Mouse (Mus musculus) liver, embryonic 13.5 days (tissue): ENCODE results near the gene Zfp846. TPM values are rescaled to one million over a fixed set of nuclear protein-coding genes. Genes with fewer than 3 reads are reported as not detected.

Experiments
- ATAC-seq: fragments of 200-750 bp; cut with Nextera tagmentation; 2 replicates; pipeline ENCODE4 v1.8.0; 2017; ENCODE audit warnings: low read depth, mild to moderate bottlenecking, moderate number of reproducible peaks, moderate library complexity
- DNase-seq: peaks from one replicate; pipeline ENCODE4 v3.0.0; 2022
- H3K27ac ChIP-seq: fragments of 300-500 bp; sonication (generic); 2 replicates; pipeline ENCODE4 v1.5.1; 2015; ENCODE audit warnings: moderate library complexity, mild to moderate bottlenecking, inconsistent platforms
- H3K27me3 ChIP-seq: fragments of 300-500 bp; sonication (generic); 2 replicates; pipeline ENCODE4 v1.6.1; 2015; ENCODE audit warnings: mild to moderate bottlenecking, inconsistent platforms
- H3K36me3 ChIP-seq: fragments of 300-500 bp; sonication (generic); 2 replicates; pipeline ENCODE4 v1.6.1; 2015; ENCODE audit warnings: mild to moderate bottlenecking, inconsistent platforms
- H3K4me1 ChIP-seq: fragments of 300-500 bp; sonication (generic); replicated peaks from 2 replicates; pipeline ENCODE4 v1.6.1; 2015; ENCODE audit warnings: inconsistent platforms
- H3K4me2 ChIP-seq: fragments of 300-500 bp; sonication (generic); 2 replicates; pipeline ENCODE4 v1.6.1; 2015; ENCODE audit warnings: inconsistent platforms, mild to moderate bottlenecking, moderate library complexity
- H3K4me3 ChIP-seq: fragments of 300-500 bp; sonication (generic); replicated peaks from 2 replicates; pipeline ENCODE4 v1.5.1; 2015; ENCODE audit warnings: mild to moderate bottlenecking, inconsistent platforms
- H3K9ac ChIP-seq: fragments of 300-500 bp; sonication (generic); 2 replicates; pipeline ENCODE4 v1.6.1; 2015; ENCODE audit warnings: mild to moderate bottlenecking, inconsistent platforms
- H3K9me3 ChIP-seq: fragments of 300-500 bp; sonication (generic); replicated peaks from 2 replicates; pipeline ENCODE4 v1.6.1; 2016; ENCODE audit warnings: inconsistent platforms
- WGBS: fragments of 180-500 bp; shearing (Covaris S2); methylation state at CpG from one replicate; pipeline ENCODE4 v1.1.7; 2015; ENCODE audit not compliant: insufficient replicate concordance; 5-methylcytosine and 5-hydroxymethylcytosine counted together
- polyA plus RNA-seq: library from polyadenylated mRNA; unstranded; fragments of >200 nt; fragmentation: Nextera tagmentation; extraction: Ambion mirVana; gene quantifications from 2 replicates; pipeline ENCODE4 v1.2.1, GENCODE M21; 2015

Zfp846 gene
- polyA plus RNA-seq, 1 experiment from 2014 or later, result 2.3 TPM

GRCm38 (mm10) chr9:20638552-20638951, 57.5 kb downstream of the Zfp846 start:
- Histone ChIP-seq H3K4me2 (no peak overlapping the region), H3K4me1 (peaks cover 33% of the 10 kb centered on the region), H3K36me3 (peaks cover 28% of the 10 kb centered on the region), H3K9me3 (no peaks in the 10 kb centered on the region), H3K27ac (no peak overlapping the region), H3K4me3 (no peak overlapping the region), H3K9ac (no peak overlapping the region), H3K27me3 (no peaks in the 10 kb centered on the region)
- ATAC-seq, result no peak
- 86% methylated on average over 19 of the region's 19 CpGs for WGBS
- no peak for DNase-seq

DNA sequence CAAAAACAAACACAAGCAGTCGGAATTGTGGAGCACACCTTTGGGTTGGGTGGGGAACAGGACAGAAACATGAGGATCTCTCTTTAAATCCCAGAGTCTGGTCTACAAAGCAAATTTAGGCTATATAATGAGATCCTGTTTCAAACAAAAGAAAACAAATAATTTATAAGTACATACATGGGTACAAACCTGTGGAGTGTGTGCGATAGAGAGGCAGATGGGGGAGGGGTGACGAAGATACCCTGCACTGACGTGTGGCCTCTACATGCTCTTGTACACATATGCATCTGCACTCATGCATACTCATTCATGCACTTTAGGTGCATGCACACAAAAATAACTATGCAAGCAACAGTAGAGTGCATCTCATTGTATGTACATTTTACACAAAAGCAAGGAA, 58.4 kb downstream of the Zfp846 start:
- Histone ChIP-seq H3K27me3 (no peaks in the 10 kb centered on the region), H3K4me1 (peaks cover 39% of the 10 kb centered on the region), H3K4me3 (no peak overlapping the region), H3K27ac (no peak overlapping the region), H3K9me3 (no peaks in the 10 kb centered on the region), H3K9ac (no peak overlapping the region), H3K4me2 (no peak overlapping the region), H3K36me3 (peaks cover 28% of the 10 kb centered on the region)
- ATAC-seq (no peak), DNase-seq (no peak)
- WGBS, result 83% methylated on average over 4 of the region's 4 CpGs

DNA sequence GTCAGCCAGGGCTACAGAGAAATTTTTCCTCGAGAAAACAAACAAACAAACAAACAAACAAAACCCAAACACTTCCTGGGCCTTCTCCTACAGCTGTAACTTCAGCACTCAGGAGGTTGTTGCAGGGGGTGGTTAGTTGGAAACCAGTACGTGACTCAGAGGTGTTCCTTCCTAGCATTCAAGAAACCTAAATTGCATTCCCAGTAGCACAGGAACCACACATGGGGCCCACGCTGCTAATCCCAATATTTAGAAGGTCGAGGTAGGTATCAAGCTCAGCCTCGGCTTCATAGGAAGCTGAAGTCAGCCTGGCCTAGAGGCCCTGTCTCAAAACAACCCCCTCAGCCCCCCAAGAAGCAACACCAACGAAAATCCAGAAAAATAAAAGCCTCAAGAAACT, 60.4 kb downstream of the Zfp846 start:
- DNase-seq, result no peak
- Histone ChIP-seq H3K27ac (peak overlapping the region; percentile 62), H3K9me3 (no peaks in the 10 kb centered on the region), H3K9ac (peak overlapping the region; percentile 89), H3K4me2 (peak overlapping the region; percentile 99), H3K36me3 (peaks cover 34% of the 10 kb centered on the region), H3K4me3 (peak overlapping the region; percentile 93), H3K4me1 (peaks cover 52% of the 10 kb centered on the region), H3K27me3 (no peaks in the 10 kb centered on the region)
- 26% methylated on average over 6 of the region's 6 CpGs for WGBS
- ATAC-seq, result no peak

DNA sequence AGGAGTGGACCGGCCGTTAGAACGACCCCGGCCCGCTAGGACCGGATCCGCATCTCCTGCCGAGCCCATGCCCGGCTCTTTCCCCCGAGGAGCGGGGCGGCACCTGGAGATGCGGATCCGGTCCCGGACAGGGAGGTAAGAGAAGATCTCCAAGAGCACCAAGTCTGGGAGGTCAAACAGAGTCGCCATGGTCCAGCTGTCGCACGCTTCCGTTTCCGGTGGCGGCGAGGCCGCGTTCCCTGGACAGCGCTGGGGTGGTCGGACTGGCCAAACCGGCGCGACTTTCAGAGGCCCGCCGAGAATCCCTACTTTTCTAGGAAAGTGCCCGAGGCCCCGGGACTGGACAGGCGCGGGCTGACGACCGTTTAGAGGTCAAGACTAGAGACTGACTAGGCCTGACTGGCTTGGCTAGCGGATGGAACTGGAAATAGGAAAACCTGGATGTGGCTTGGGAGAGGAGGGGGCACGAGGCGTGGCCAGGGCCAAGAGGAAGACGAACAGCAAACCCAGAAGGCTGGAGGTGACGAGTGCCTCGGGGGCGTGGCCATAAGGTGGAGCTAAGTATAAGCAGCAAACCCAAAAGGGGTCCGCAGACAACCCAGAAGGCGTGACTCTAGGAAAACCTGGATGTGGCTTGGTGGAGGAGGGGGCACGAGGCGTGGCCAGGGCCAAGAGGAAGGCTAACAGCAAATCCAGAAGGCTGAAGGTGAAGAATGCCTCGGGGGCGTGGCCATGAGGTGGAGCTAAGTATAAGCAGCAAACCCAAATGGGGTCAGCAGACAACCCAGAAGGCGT, 61.2 kb downstream of the Zfp846 start, which contains the start of gene Ubl5:
Gene Ubl5, plus strand, starts transcription at position 778 of the 795 bp plus-strand sequence.
- Histone ChIP-seq H3K9me3 (no peaks in the 10 kb centered on the region), H3K9ac (peak within 1 kb of the TSS; percentile 89), H3K27ac (peak within 1 kb of the TSS; percentile 85), H3K27me3 (no peaks in the 10 kb centered on the region), H3K4me2 (peak within 1 kb of the TSS; percentile 99), H3K36me3 (peaks cover 34% of the 10 kb centered on the region), H3K4me3 (peak within 1 kb of the TSS; percentile 93), H3K4me1 (peaks cover 57% of the 10 kb centered on the region)
- peak; percentile 68 for ATAC-seq
- 2% methylated on average over 51 of the region's 51 CpGs for WGBS
- peak; percentile 65 for DNase-seq

DNA sequence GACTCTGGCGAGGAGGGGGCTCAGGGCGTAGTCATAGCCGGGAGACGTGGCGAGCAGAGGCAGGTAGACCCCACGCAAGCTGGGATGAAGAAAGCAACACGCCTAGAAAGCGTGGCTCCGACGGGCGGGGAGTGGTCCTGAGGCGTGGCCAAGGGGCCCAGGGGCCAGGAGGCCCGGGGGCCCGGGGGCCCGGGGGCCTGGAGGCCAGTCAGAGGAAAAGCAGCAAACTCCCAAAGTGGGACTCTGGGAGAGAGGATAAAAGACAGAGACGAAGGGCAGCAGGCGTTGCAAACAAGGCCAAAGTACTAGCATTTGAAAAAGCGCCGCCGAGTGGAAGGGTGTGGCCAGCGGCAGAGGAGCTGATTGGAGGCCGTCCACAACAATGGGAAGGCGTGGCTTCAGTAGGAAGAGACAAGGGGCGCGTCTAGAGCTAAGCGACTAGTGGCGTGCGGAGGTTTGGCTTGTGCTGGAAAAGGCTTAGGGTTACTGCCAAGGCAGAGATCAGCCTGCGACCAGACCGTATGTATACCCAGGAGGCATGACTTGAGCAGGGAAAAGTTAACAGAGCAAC, 61.9 kb downstream of the Zfp846 start:
- Histone ChIP-seq H3K36me3 (peaks cover 37% of the 10 kb centered on the region), H3K4me2 (peak overlapping the region; percentile 99), H3K27ac (peak overlapping the region; percentile 85), H3K4me1 (peaks cover 57% of the 10 kb centered on the region), H3K4me3 (peak overlapping the region; percentile 93), H3K9me3 (no peaks in the 10 kb centered on the region), H3K9ac (peak overlapping the region; percentile 89), H3K27me3 (no peaks in the 10 kb centered on the region)
- ATAC-seq, result peak; percentile 77
- peak; percentile 78 for DNase-seq
- under 1% methylated on average over 30 of the region's 30 CpGs for WGBS

GRCm38 (mm10) chr9:20643781-20644180, 62.7 kb downstream of the Zfp846 start:
- WGBS, result 4% methylated on average over 13 of the region's 13 CpGs
- DNase-seq (no peak), ATAC-seq (no peak)
- Histone ChIP-seq H3K4me2 (peak overlapping the region; percentile 99), H3K4me1 (peaks cover 63% of the 10 kb centered on the region), H3K9ac (peak overlapping the region; percentile 89), H3K36me3 (peaks cover 37% of the 10 kb centered on the region), H3K4me3 (peak overlapping the region; percentile 93), H3K27ac (peak overlapping the region; percentile 85), H3K9me3 (no peaks in the 10 kb centered on the region), H3K27me3 (no peaks in the 10 kb centered on the region)

- Histone ChIP-seq H3K4me2 (peak within 1 kb of the TSS; percentile 99), H3K27ac (peak within 1 kb of the TSS; percentile 85), H3K36me3 (peaks cover 35% of the 10 kb centered on the region), H3K27me3 (no peaks in the 10 kb centered on the region), H3K4me3 (peak within 1 kb of the TSS; percentile 93), H3K9me3 (no peaks in the 10 kb centered on the region), H3K9ac (peak within 1 kb of the TSS; percentile 89), H3K4me1 (peaks cover 70% of the 10 kb centered on the region)
- ATAC-seq (peak; percentile 56), DNase-seq (peak; percentile 59)
- WGBS, result under 1% methylated on average over 43 of the region's 43 CpGs
Measured at GRCm38 (mm10) chr9:20644360-20645081, 63.4 kb downstream of the Zfp846 start, which contains the start of gene Fbxl12. TSS of gene Fbxl12 (minus strand) at chr9:20644767.

GRCm38 (mm10) chr9:20645121-20645520, 64.0 kb downstream of the Zfp846 start:
- Histone ChIP-seq H3K4me2 (peak overlapping the region; percentile 99), H3K4me3 (peak overlapping the region; percentile 93), H3K36me3 (peaks cover 31% of the 10 kb centered on the region), H3K27me3 (no peaks in the 10 kb centered on the region), H3K9me3 (no peaks in the 10 kb centered on the region), H3K4me1 (peaks cover 76% of the 10 kb centered on the region), H3K9ac (peak overlapping the region; percentile 89), H3K27ac (peak overlapping the region; percentile 85)
- ATAC-seq (no peak), DNase-seq (no peak)
- 1% methylated on average over 17 of the region's 17 CpGs for WGBS

DNA sequence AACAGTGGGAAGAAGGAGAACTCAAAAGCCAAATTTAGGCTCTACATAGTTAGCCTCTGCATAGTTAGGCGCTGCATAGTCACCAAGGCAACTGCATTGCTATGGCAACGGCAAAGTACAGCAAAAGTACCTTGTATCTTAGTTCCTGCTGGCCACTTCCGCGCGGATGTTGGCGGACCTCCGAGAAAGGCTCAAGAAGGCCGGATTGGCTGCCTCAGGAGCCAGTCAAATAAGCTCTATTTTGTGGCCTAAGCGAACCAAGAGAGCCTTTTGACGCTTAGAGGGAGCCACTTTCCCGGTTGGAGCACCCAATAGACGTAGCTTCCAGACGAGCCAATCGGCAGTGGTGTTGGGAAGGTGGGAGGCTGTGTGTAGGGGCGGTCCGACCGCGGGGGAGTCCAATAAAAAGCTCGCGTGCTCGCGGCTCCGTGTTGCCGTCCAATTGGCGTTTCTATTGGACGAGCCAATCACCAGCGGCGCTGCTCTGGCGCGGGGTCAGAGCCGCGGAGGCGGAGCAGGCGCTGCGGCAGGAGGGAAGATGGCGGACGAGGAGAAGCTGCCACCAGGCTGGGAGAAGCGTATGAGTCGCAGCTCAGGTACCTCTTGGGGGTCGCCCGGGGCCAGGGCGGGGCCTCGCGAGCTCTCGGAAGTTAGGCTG, 70.6 kb downstream of the Zfp846 start, which contains the start of gene Pin1:
Gene Pin1, plus strand, starts transcription at position 494 of the 658 bp plus-strand sequence.
- peaks cover 56% of the 10 kb centered on the region for H3K36me3 ChIP-seq
- H3K9ac ChIP-seq, result peak within 1 kb of the TSS; percentile 93
- under 1% methylated on average over 45 of the region's 45 CpGs for WGBS
- H3K27ac ChIP-seq, result peak within 1 kb of the TSS; percentile 67
- peak within 1 kb of the TSS; percentile 93 for H3K4me3 ChIP-seq
- no peaks in the 10 kb centered on the region for H3K9me3 ChIP-seq
- no peaks in the 10 kb centered on the region for H3K27me3 ChIP-seq
- H3K4me1 ChIP-seq, result peaks cover 63% of the 10 kb centered on the region
- peak; percentile 98 for ATAC-seq
- H3K4me2 ChIP-seq, result peak within 1 kb of the TSS; percentile 88
- peak; percentile 98 for DNase-seq

DNA sequence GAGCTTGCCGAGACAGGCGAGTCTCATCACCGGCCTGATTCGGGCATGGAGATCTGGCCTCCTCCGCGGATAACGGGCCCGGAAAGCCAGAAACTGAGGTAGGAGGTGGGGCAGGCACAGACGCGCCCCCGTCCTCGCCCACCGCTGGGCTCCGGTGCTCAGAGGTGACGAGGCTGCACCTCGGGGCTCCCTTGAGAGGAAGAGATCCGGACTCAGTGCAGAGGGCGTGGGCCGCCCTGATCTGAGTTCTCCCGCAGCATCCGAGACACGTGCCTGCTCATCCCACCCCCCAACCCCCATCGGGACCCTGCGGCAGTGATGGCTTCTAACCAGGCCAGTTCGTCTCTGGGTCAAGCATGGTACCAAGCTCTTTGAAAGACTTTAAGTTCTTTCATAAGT, 71.2 kb downstream of the Zfp846 start:
- under 1% methylated on average over 25 of the region's 25 CpGs for WGBS
- no peak for DNase-seq
- peak; percentile 12 for ATAC-seq
- Histone ChIP-seq H3K9me3 (no peaks in the 10 kb centered on the region), H3K4me2 (peak overlapping the region; percentile 88), H3K4me3 (peak overlapping the region; percentile 93), H3K36me3 (peaks cover 57% of the 10 kb centered on the region), H3K27me3 (no peaks in the 10 kb centered on the region), H3K4me1 (peaks cover 61% of the 10 kb centered on the region), H3K27ac (peak overlapping the region; percentile 67), H3K9ac (peak overlapping the region; percentile 93)
